Mouse (Mus musculus) neural tube, embryonic 14.5 days (tissue): ENCODE data around the gene Gna12. TPM values are rescaled to one million over a fixed set of nuclear protein-coding genes. Genes with fewer than 3 reads are reported as not detected.

ENCODE experiments used
- polyA plus RNA-seq: library from polyadenylated mRNA; unstranded; fragments of >200 nt; fragmentation: Nextera tagmentation; extraction: Ambion mirVana; gene quantifications from 2 replicates; pipeline ENCODE4 v1.2.1, GENCODE M21; 2014

Gene Gna12
- polyA plus RNA-seq, 1 experiment from 2014 or later: 17.0 TPM

Other genes starting within 250 kb of the Gna12 start
- 17.7 and 18.2 TPM in 2 replicates for gene Lfng, start 223.1 kb downstream of the Gna12 start, polyA plus RNA-seq
- gene Ttyh3, start 181.4 kb downstream of the Gna12 start, polyA plus RNA-seq: 85.5 and 89.4 TPM in 2 replicates
- gene Iqce, start 128.1 kb downstream of the Gna12 start, polyA plus RNA-seq: 26.1 and 29.8 TPM in 2 replicates
- gene Brat1, start 125.4 kb downstream of the Gna12 start, polyA plus RNA-seq: 17.6 and 18.4 TPM in 2 replicates
- 2.6 and 2.9 TPM in 2 replicates for gene Amz1, start 106.3 kb downstream of the Gna12 start, polyA plus RNA-seq
- gene Card11, start 170.2 kb upstream of the Gna12 start, polyA plus RNA-seq: 0.17 and 0.40 TPM in 2 replicates